Mouse (Mus musculus) mammary gland, adult 2 months (tissue): ENCODE measurements around the gene Dnpep. TPM values are rescaled to one million over a fixed set of nuclear protein-coding genes. Genes with fewer than 3 reads are reported as not detected.

Experiments
- polyA plus RNA-seq: library from polyadenylated mRNA; depleted of rRNA; stranded (reverse); fragments of >200 nt; gene quantifications from 2 replicates; pipeline ENCODE4 v1.2.3, GENCODE M21; 2012; ENCODE audit warnings: low replicate concordance; rRNA removed

Dnpep gene
- polyA plus RNA-seq, result 167 and 178 TPM in 2 replicates

DNA sequence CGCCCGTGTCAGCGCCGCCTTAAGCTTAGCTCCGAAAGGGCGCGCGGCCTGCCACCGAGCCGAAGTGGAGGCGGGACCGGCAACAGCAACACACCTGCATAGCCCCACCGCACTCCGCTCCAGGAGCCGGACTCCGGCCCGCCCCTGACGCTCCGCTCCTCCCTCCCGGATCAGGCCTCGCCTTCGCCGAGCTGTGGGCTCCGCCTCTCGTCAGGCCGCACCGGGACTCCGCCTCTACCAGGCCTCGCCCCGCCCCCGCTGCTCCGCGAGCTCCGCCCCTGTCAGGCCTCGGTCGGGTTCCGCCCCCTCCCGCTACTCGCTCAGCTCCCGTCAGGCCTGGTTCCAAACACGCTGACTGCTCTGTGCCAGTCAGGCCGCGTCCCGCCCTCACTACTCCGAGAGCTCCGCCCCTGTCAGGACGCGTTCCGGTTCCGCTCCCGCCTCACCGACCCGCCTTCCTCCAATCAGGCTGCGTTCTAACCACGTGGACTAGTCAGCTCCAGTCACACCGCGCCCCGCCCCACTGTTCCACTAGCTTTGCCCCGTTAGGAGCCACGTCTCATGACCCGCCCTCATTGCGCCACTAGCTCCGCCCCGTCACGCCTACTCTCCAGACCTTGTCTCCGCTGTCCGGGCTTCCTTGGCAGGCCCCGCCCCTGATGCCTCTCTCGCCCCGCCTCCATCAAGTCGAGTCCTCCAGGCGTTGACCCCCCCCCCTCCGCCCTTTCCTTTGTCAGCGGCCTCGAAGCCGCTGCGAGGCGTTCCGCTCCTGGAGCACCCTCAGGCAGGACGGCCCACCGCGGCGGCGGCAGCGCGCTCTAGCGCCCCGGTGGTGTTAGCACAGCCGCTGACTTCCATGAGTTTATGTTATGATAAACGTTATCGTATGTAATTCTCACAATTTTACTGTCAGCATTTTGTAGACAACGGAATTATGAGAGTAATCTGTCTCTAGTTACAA lies at the start of gene Dnpep:
TSS of gene Dnpep (minus strand) at position 750 of the 961 bp plus-strand sequence.

GRCm38 (mm10) chr1:75360112-75361031 lies 42.6 kb upstream of the Dnpep start, which contains the start of gene Des:
Des (plus strand) TSS chr1:75360329.

GRCm38 (mm10) chr1:75278228-75278627 lies 39.6 kb downstream of the Dnpep start, which contains the start of gene Resp18:
Resp18 (minus strand) TSS chr1:75278415.

DNA sequence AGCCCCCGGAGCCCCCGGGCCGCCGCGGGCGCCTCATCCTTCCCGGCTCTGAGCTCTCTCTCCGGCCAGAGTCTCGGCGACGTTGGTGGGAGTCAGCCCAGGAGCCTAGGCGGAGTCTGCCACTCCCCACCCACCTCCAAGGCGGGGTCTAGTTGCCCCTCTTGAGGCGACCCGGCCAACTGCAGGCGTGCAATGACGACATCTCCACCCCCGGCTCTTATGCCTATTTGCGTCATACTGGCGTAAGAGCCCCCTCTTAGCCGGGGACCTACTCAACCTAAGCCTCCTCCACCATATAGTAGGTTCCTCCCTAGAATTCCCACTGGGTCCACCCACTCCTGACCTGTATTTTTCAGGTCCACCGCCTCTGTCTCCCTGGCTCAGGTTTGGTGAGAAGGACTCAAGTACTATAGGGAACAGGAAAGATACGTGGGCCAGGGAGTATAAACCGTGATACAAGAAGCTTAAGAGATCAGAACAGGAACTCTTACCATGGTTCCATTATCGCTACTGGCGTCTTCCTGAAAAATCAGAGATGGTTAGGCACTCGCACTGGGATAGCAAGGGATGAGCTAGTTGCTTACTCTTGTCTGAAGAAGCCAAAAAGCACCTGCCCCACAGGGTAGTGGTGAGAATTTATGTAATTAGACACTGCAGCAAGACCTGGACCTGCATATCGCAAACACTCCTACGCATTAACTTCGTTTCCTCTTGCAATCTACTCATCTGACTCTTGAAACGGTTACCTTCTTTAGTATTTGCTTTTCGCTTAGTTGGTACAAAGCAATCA lies 53.5 kb downstream of the Dnpep start, which contains the start of gene Ptprn:
TSS of gene Ptprn (minus strand) at position 412 of the 790 bp plus-strand sequence.

Other genes with a start within 250 kb of the Dnpep start
- 2.6 and 5.6 TPM in 2 replicates for gene Nhej1, start 192.8 kb downstream of the Dnpep start, polyA plus RNA-seq
- 0.76 and 0.80 TPM in 2 replicates for gene Slc23a3, start 184.1 kb downstream of the Dnpep start, polyA plus RNA-seq
- gene Cnppd1, start 175.3 kb downstream of the Dnpep start, polyA plus RNA-seq, result 66.5 and 70.1 TPM in 2 replicates
- gene Retreg2, start 175.2 kb downstream of the Dnpep start, polyA plus RNA-seq, result 139 and 161 TPM in 2 replicates
- gene Zfand2b, start 149.3 kb downstream of the Dnpep start, polyA plus RNA-seq, result 73.7 and 75.2 TPM in 2 replicates
- gene Abcb6, start 137.6 kb downstream of the Dnpep start, polyA plus RNA-seq, result 19.2 and 31.3 TPM in 2 replicates
- 13.9 and 17.8 TPM in 2 replicates for gene Ankzf1, start 125.8 kb downstream of the Dnpep start, polyA plus RNA-seq
- gene Atg9a, start 125.8 kb downstream of the Dnpep start, polyA plus RNA-seq, result 70.2 and 110 TPM in 2 replicates
- 9.4 and 18.5 TPM in 2 replicates for gene Glb1l, start 107.2 kb downstream of the Dnpep start, polyA plus RNA-seq
- gene Stk16, start 107.2 kb downstream of the Dnpep start, polyA plus RNA-seq, result 187 and 188 TPM in 2 replicates
- gene Tuba4a, start 98.1 kb downstream of the Dnpep start, polyA plus RNA-seq, result 75.9 and 184 TPM in 2 replicates
- gene A630095N17Rik, start 85.9 kb downstream of the Dnpep start, polyA plus RNA-seq, result not detected in 2 replicates
- gene Dnajb2, start 81.6 kb downstream of the Dnpep start, polyA plus RNA-seq, result 50.7 and 52.0 TPM in 2 replicates
- 0.11 and 0.19 TPM in 2 replicates for gene Ptprn, start 53.5 kb downstream of the Dnpep start, polyA plus RNA-seq
- gene Resp18, start 39.6 kb downstream of the Dnpep start, polyA plus RNA-seq, result not detected in 2 replicates
- 24.9 and 299 TPM in 2 replicates for gene Des, start 42.3 kb upstream of the Dnpep start, polyA plus RNA-seq
- 28.4 and 38.3 TPM in 2 replicates for gene Speg, start 57.3 kb upstream of the Dnpep start, polyA plus RNA-seq
- 137 and 159 TPM in 2 replicates for gene Gmppa, start 117.9 kb upstream of the Dnpep start, polyA plus RNA-seq
- gene Asic4, start 132.4 kb upstream of the Dnpep start, polyA plus RNA-seq, result 0.08 TPM in 1 of 2 replicates, not detected in the other
- 66.9 and 145 TPM in 2 replicates for gene Chpf, start 161.3 kb upstream of the Dnpep start, polyA plus RNA-seq
- gene Tmem198, start 161.5 kb upstream of the Dnpep start, polyA plus RNA-seq, result 2.6 and 4.9 TPM in 2 replicates
- gene Obsl1, start 188.5 kb upstream of the Dnpep start, polyA plus RNA-seq, result 26.9 and 31.8 TPM in 2 replicates
- 10.1 and 17.2 TPM in 2 replicates for gene Inha, start 189.1 kb upstream of the Dnpep start, polyA plus RNA-seq
- gene Stk11ip, start 203.5 kb upstream of the Dnpep start, polyA plus RNA-seq, result 38.0 and 64.2 TPM in 2 replicates
- 22.8 and 23.7 TPM in 2 replicates for gene Slc4a3, start 228.3 kb upstream of the Dnpep start, polyA plus RNA-seq